Mouse (Mus musculus) C2C12 (cell line): ENCODE results near the gene Anks3. TPM values are rescaled to one million over a fixed set of nuclear protein-coding genes. Genes with fewer than 3 reads are reported as not detected.

Source experiments
- H3K27me3 ChIP-seq: one replicate; pipeline ENCODE4 v1.6.1; 2011; ENCODE audit not compliant: control insufficient read depth, insufficient read depth, insufficient read length
- H3K36me3 ChIP-seq: one replicate; pipeline ENCODE4 v1.6.1; 2011; ENCODE audit not compliant: control insufficient read depth, insufficient read depth
- H3K4me3 ChIP-seq: one replicate; pipeline ENCODE4 v1.5.1; 2011; ENCODE audit warnings: mild to moderate bottlenecking, control low read depth; ENCODE audit not compliant: poor library complexity, insufficient read depth, severe bottlenecking
- H3K79me2 ChIP-seq: one replicate; pipeline ENCODE4 v1.6.1; 2011; ENCODE audit not compliant: control insufficient read depth, insufficient read depth
- H3K79me3 ChIP-seq: one replicate; pipeline ENCODE4 v1.6.1; 2011; ENCODE audit warnings: low read depth, control low read depth
- H3ac ChIP-seq: one replicate; pipeline ENCODE3; 2011; ENCODE audit warnings: low read depth; ENCODE audit not compliant: control insufficient read depth, insufficient read length
- CEBPB ChIP-seq: IDR thresholded peaks from one replicate; pipeline ENCODE4 v1.6.1; 2011; ENCODE audit warnings: low read depth, mild to moderate bottlenecking, control low read depth, moderate library complexity
- CTCF ChIP-seq: IDR thresholded peaks from one replicate; pipeline ENCODE4 v1.5.1; 2011; ENCODE audit not compliant: control insufficient read depth, insufficient read depth, insufficient read length
- FOSL1 ChIP-seq: IDR thresholded peaks from one replicate; pipeline ENCODE4 v1.8.0; 2011; ENCODE audit warnings: mild to moderate bottlenecking, low read length; ENCODE audit not compliant: poor library complexity, insufficient read depth, severe bottlenecking
- MAX ChIP-seq: IDR thresholded peaks from one replicate; pipeline ENCODE4 v1.6.1; 2011; ENCODE audit warnings: mild to moderate bottlenecking, control low read depth
- MYOD1 ChIP-seq: IDR thresholded peaks from one replicate; pipeline ENCODE4 v1.6.1; 2011; ENCODE audit warnings: low read depth; ENCODE audit not compliant: control insufficient read depth, insufficient read length
- MYOG ChIP-seq: IDR thresholded peaks from one replicate; pipeline ENCODE4 v1.6.1; 2011; ENCODE audit not compliant: control insufficient read depth, insufficient read length; ENCODE audit errors: extremely low read depth
- USF1 ChIP-seq: IDR thresholded peaks from one replicate; pipeline ENCODE4 v1.6.1; 2011; ENCODE audit warnings: low read depth, mild to moderate bottlenecking, control low read depth, moderate library complexity
- polyA plus RNA-seq: library from polyadenylated mRNA; unstranded; fragments of >200 nt; fragmentation: generic; extraction: Trizol; gene quantifications from one replicate; pipeline ENCODE4 v1.2.1, GENCODE M21; 2012; ENCODE audit warnings: missing spikeins

Gene Anks3
- polyA plus RNA-seq, 1 experiment: 20.9 TPM

GRCm38 (mm10) chr16:4971626-4972025 is 7.6 kb upstream of the Anks3 start:
- no peak overlapping the region for H3ac ChIP-seq
- H3K79me2 ChIP-seq: no peaks in the 10 kb centered on the region
- H3K79me3 ChIP-seq: no peaks in the 10 kb centered on the region
- H3K4me3 ChIP-seq: no peak overlapping the region
- H3K27me3 ChIP-seq: peaks cover 29% of the 10 kb centered on the region
- TF ChIP-seq MYOD1 (no peak), CEBPB (no peak), USF1 (no peak), FOSL1 (no peak), CTCF (no peak), MAX (no peak), MYOG (no peak)
- no peaks in the 10 kb centered on the region for H3K36me3 ChIP-seq

GRCm38 (mm10) chr16:4969055-4969843 is 5.2 kb upstream of the Anks3 start:
- no peaks in the 10 kb centered on the region for H3K79me2 ChIP-seq
- H3K36me3 ChIP-seq: no peaks in the 10 kb centered on the region
- H3K79me3 ChIP-seq: no peaks in the 10 kb centered on the region
- no peak for TF ChIP-seq FOSL1
- peaks cover 16% of the 10 kb centered on the region for H3K27me3 ChIP-seq
- no peak overlapping the region for H3ac ChIP-seq
- H3K4me3 ChIP-seq: no peak overlapping the region

GRCm38 (mm10) chr16:4968426-4968825 is 4.4 kb upstream of the Anks3 start:
- no peak overlapping the region for H3ac ChIP-seq
- H3K79me2 ChIP-seq: peaks cover 6% of the 10 kb centered on the region
- H3K79me3 ChIP-seq: peaks cover 3% of the 10 kb centered on the region
- H3K4me3 ChIP-seq: no peak overlapping the region
- peaks cover 15% of the 10 kb centered on the region for H3K27me3 ChIP-seq
- H3K36me3 ChIP-seq: no peaks in the 10 kb centered on the region
- TF ChIP-seq USF1 (no peak), MYOG (no peak), MYOD1 (no peak), CTCF (no peak), MAX (no peak), FOSL1 (no peak), CEBPB (no peak)

GRCm38 (mm10) chr16:4965392-4966129 is 1.6 kb upstream of the Anks3 start:
- H3K36me3 ChIP-seq: no peaks in the 10 kb centered on the region
- H3ac ChIP-seq: no peak overlapping the region
- H3K27me3 ChIP-seq: peaks cover 10% of the 10 kb centered on the region
- TF ChIP-seq USF1: no peak
- no peak for TF ChIP-seq MYOG
- no peak for TF ChIP-seq CEBPB
- H3K4me3 ChIP-seq: no peak overlapping the region
- peaks cover 25% of the 10 kb centered on the region for H3K79me3 ChIP-seq
- H3K79me2 ChIP-seq: peaks cover 34% of the 10 kb centered on the region

- TF ChIP-seq MYOG (no peak), MAX (no peak), FOSL1 (no peak), USF1 (no peak), CEBPB (no peak), MYOD1 (no peak), CTCF (no peak)
- Histone ChIP-seq H3K79me3 (peaks cover 26% of the 10 kb centered on the region), H3ac (peak overlapping the region; percentile 71), H3K79me2 (peaks cover 41% of the 10 kb centered on the region), H3K36me3 (no peaks in the 10 kb centered on the region), H3K27me3 (peaks cover 10% of the 10 kb centered on the region), H3K4me3 (peak overlapping the region; percentile 78)
Observed at GRCm38 (mm10) chr16:4964731-4965391, 856 bp upstream of the Anks3 start.

- H3K27me3 ChIP-seq: no peaks in the 10 kb centered on the region
- H3K4me3 ChIP-seq: peak overlapping the region; percentile 78
- no peaks in the 10 kb centered on the region for H3K36me3 ChIP-seq
- TF ChIP-seq MYOD1: no peak
- no peak for TF ChIP-seq FOSL1
- no peak for TF ChIP-seq USF1
- no peak for TF ChIP-seq CTCF
- no peak for TF ChIP-seq CEBPB
- TF ChIP-seq MAX: no peak
- TF ChIP-seq MYOG: no peak
- H3K79me3 ChIP-seq: peaks cover 26% of the 10 kb centered on the region
- no peak overlapping the region for H3ac ChIP-seq
- peaks cover 54% of the 10 kb centered on the region for H3K79me2 ChIP-seq
Observed at GRCm38 (mm10) chr16:4963346-4963745, 659 bp downstream of the Anks3 start.
